Mouse (Mus musculus) hindbrain, embryonic 14.5 days (tissue): ENCODE measurements at regions not wholly inside any gene's neighbourhood (a gene's known extent, or its start where the extent isn't known, plus 50 kb on each side); places are given as distances from the start of the nearest gene placed in this dataset.

Experiments used
- ATAC-seq: fragments of 200-750 bp; cut with Nextera tagmentation; 2 replicates; pipeline ENCODE4 v1.8.0; 2017; ENCODE audit warnings: moderate number of reproducible peaks, mild to moderate bottlenecking, moderate TSS enrichment, moderate library complexity; ENCODE audit not compliant: low FRiP score
- DNase-seq: peaks from one replicate; pipeline ENCODE4 v3.0.0-alpha.2; 2015; ENCODE audit warnings: low spot score
- H3K27ac ChIP-seq: fragments of 300-500 bp; sonication (generic); 2 replicates; pipeline ENCODE4 v1.5.1; 2014; ENCODE audit warnings: mild to moderate bottlenecking, moderate library complexity
- H3K27me3 ChIP-seq: fragments of 300-500 bp; sonication (generic); 2 replicates; pipeline ENCODE4 v1.6.1; 2014; ENCODE audit warnings: mild to moderate bottlenecking, low read length, mixed read lengths; ENCODE audit not compliant: control insufficient read depth, insufficient read depth
- H3K36me3 ChIP-seq: fragments of 300-500 bp; sonication (generic); replicated peaks from 2 replicates; pipeline ENCODE4 v1.6.1; 2014; ENCODE audit not compliant: control insufficient read depth, insufficient read depth
- H3K4me1 ChIP-seq: fragments of 300-500 bp; sonication (generic); replicated peaks from 2 replicates; pipeline ENCODE4 v1.6.1; 2014; ENCODE audit warnings: antibody characterized with exemption, low read length, mixed read lengths; ENCODE audit not compliant: control insufficient read depth, insufficient read depth
- H3K4me2 ChIP-seq: fragments of 300-500 bp; sonication (generic); replicated peaks from 2 replicates; pipeline ENCODE4 v1.6.1; 2014; ENCODE audit warnings: mild to moderate bottlenecking, moderate library complexity
- H3K4me3 ChIP-seq: fragments of 300-500 bp; sonication (generic); replicated peaks from 2 replicates; pipeline ENCODE4 v1.5.1; 2014; ENCODE audit warnings: mild to moderate bottlenecking, low read length
- H3K9ac ChIP-seq: fragments of 300-500 bp; sonication (generic); 2 replicates; pipeline ENCODE4 v1.6.1; 2014
- H3K9me3 ChIP-seq: fragments of 300-500 bp; sonication (generic); 2 replicates; pipeline ENCODE4 v1.6.1; 2016; ENCODE audit warnings: low read length; ENCODE audit not compliant: control insufficient read depth
- WGBS: fragments of 180-500 bp; shearing (Covaris S2); extraction: QIAGEN DNeasy Blood & Tissue Kit; methylation state at CpG from one replicate; pipeline ENCODE4 v1.1.7; 2014; 5-methylcytosine and 5-hydroxymethylcytosine counted together

GRCm38 (mm10) chr9:35328503-35328902 is 60.8 kb downstream of the Rpusd4 start:
- 75% methylated on average over 6 of the region's 6 CpGs for WGBS
- no peaks in the 10 kb centered on the region for H3K9me3 ChIP-seq

GRCm38 (mm10) chr9:35330386-35330785 is 62.7 kb downstream of the Rpusd4 start:
- no peak for ATAC-seq

More at GRCm38 (mm10) chr9:35328503-35328902, 60.8 kb downstream of the Rpusd4 start:
- Histone ChIP-seq H3K36me3 (no peaks in the 10 kb centered on the region), H3K4me2 (no peak overlapping the region), H3K4me3 (no peak overlapping the region), H3K27me3 (peaks cover 79% of the 10 kb centered on the region), H3K9ac (no peak overlapping the region), H3K27ac (no peak overlapping the region), H3K4me1 (peaks cover 18% of the 10 kb centered on the region)
- ATAC-seq (no peak), DNase-seq (no peak)

GRCm38 (mm10) chr9:35331241-35331680 is 63.6 kb downstream of the Rpusd4 start:
- H3K27ac ChIP-seq = peak overlapping the region; percentile 33
- DNase-seq = peak; percentile 71
- H3K36me3 ChIP-seq = no peaks in the 10 kb centered on the region
- ATAC-seq = peak; percentile 90
- H3K4me1 ChIP-seq = peaks cover 18% of the 10 kb centered on the region
- H3K27me3 ChIP-seq = peaks cover 73% of the 10 kb centered on the region
- no peak overlapping the region for H3K4me2 ChIP-seq
- WGBS = 6% methylated on average over 7 of the region's 7 CpGs
- no peak overlapping the region for H3K4me3 ChIP-seq
- H3K9me3 ChIP-seq = no peaks in the 10 kb centered on the region
- peak overlapping the region; percentile 13; the same call in 1 of the 2 replicates for H3K9ac ChIP-seq

More at GRCm38 (mm10) chr9:35330386-35330785, 62.7 kb downstream of the Rpusd4 start:
- Histone ChIP-seq H3K4me3 (no peak overlapping the region), H3K9ac (no peak overlapping the region), H3K27me3 (peaks cover 81% of the 10 kb centered on the region), H3K9me3 (no peaks in the 10 kb centered on the region), H3K27ac (no peak overlapping the region), H3K4me2 (no peak overlapping the region), H3K4me1 (peaks cover 18% of the 10 kb centered on the region), H3K36me3 (no peaks in the 10 kb centered on the region)
- DNase-seq = no peak
- 89% methylated on average over 2 of the region's 2 CpGs for WGBS

GRCm38 (mm10) chr9:35332688-35333630 is 65.3 kb downstream of the Rpusd4 start:
- Histone ChIP-seq H3K27me3 (peaks cover 64% of the 10 kb centered on the region), H3K9me3 (no peaks in the 10 kb centered on the region), H3K27ac (no peak overlapping the region), H3K4me2 (no peak overlapping the region), H3K4me1 (peaks cover 18% of the 10 kb centered on the region), H3K36me3 (no peaks in the 10 kb centered on the region), H3K9ac (no peak overlapping the region), H3K4me3 (no peak overlapping the region)
- no peak for ATAC-seq
- no peak for DNase-seq
- WGBS = 67% methylated on average over 11 of the region's 11 CpGs

- Histone ChIP-seq H3K4me3 (no peak overlapping the region), H3K27me3 (peaks cover 65% of the 10 kb centered on the region), H3K27ac (no peak overlapping the region), H3K4me1 (peaks cover 18% of the 10 kb centered on the region), H3K4me2 (no peak overlapping the region), H3K9me3 (no peaks in the 10 kb centered on the region), H3K36me3 (no peaks in the 10 kb centered on the region), H3K9ac (no peak overlapping the region)
- 77% methylated on average over 8 of the region's 8 CpGs for WGBS
- no peak for DNase-seq
- ATAC-seq = no peak
Observed at GRCm38 (mm10) chr9:35333631-35334005, 66.0 kb downstream of the Rpusd4 start.

GRCm38 (mm10) chr9:35334536-35334935 is 66.9 kb downstream of the Rpusd4 start:
- ATAC-seq = no peak
- Histone ChIP-seq H3K9ac (no peak overlapping the region), H3K27ac (no peak overlapping the region), H3K27me3 (peaks cover 61% of the 10 kb centered on the region), H3K4me2 (no peak overlapping the region), H3K9me3 (no peaks in the 10 kb centered on the region), H3K4me1 (peaks cover 18% of the 10 kb centered on the region), H3K36me3 (no peaks in the 10 kb centered on the region), H3K4me3 (no peak overlapping the region)
- WGBS = 57% methylated on average over 5 of the region's 5 CpGs
- no peak for DNase-seq

GRCm38 (mm10) chr9:35335181-35335580 is 67.5 kb downstream of the Rpusd4 start:
- Histone ChIP-seq H3K4me1 (peaks cover 17% of the 10 kb centered on the region), H3K36me3 (no peaks in the 10 kb centered on the region), H3K27me3 (peaks cover 55% of the 10 kb centered on the region), H3K4me2 (no peak overlapping the region), H3K9ac (no peak overlapping the region), H3K27ac (no peak overlapping the region), H3K4me3 (no peak overlapping the region), H3K9me3 (no peaks in the 10 kb centered on the region)
- 73% methylated on average over 3 of the region's 3 CpGs for WGBS
- ATAC-seq = no peak
- DNase-seq = no peak

GRCm38 (mm10) chr9:35335888-35336700 is 68.4 kb downstream of the Rpusd4 start:
- Histone ChIP-seq H3K27me3 (peaks cover 58% of the 10 kb centered on the region), H3K9ac (no peak overlapping the region), H3K27ac (no peak overlapping the region), H3K4me3 (no peak overlapping the region), H3K4me1 (peaks cover 8% of the 10 kb centered on the region), H3K9me3 (no peaks in the 10 kb centered on the region), H3K36me3 (no peaks in the 10 kb centered on the region), H3K4me2 (no peak overlapping the region; the same call in 1 of the 2 replicates)
- WGBS = 43% methylated on average over 15 of the region's 15 CpGs
- ATAC-seq (peak; percentile 57; the same call in 1 of the 2 replicates), DNase-seq (peak; percentile 63)

- no peak overlapping the region for H3K27ac ChIP-seq
- H3K4me1 ChIP-seq = peaks cover 2% of the 10 kb centered on the region
- H3K9me3 ChIP-seq = no peaks in the 10 kb centered on the region
- DNase-seq (no peak), ATAC-seq (no peak)
- 71% methylated on average over 5 of the region's 5 CpGs for WGBS
- H3K27me3 ChIP-seq = peaks cover 58% of the 10 kb centered on the region
- H3K36me3 ChIP-seq = no peaks in the 10 kb centered on the region
- H3K4me2 ChIP-seq = no peak overlapping the region
- no peak overlapping the region for H3K4me3 ChIP-seq
- H3K9ac ChIP-seq = no peak overlapping the region
Observed at GRCm38 (mm10) chr9:35336701-35337055, 69.0 kb downstream of the Rpusd4 start.
